Mouse (Mus musculus) macrophage (primary cell): ENCODE results near the gene Iqcj. TPM values are rescaled to one million over a fixed set of nuclear protein-coding genes. Genes with fewer than 3 reads are reported as not detected.

ENCODE experiments used
- H3K27ac ChIP-seq: fragments of 350-480 bp; formaldehyde crosslinking; 2 replicates; pipeline ENCODE4 v1.9.0; 2021
- H3K36me3 ChIP-seq: fragments of 350-480 bp; formaldehyde crosslinking; 2 replicates; pipeline ENCODE4 v1.9.0; 2021; ENCODE audit errors: inconsistent target
- H3K4me3 ChIP-seq: fragments of 350-480 bp; formaldehyde crosslinking; 2 replicates; pipeline ENCODE4 v1.9.0; 2021; ENCODE audit errors: inconsistent target
- H3K79me2 ChIP-seq: fragments of 350-480 bp; formaldehyde crosslinking; 2 replicates; pipeline ENCODE4 v1.9.0; 2021; ENCODE audit errors: inconsistent target
- WGBS: methylation state at CpG from one replicate; pipeline ENCODE4 v1.1.7; 2026; ENCODE audit warnings: inconsistent platforms; ENCODE audit not compliant: missing documents; 5-methylcytosine and 5-hydroxymethylcytosine counted together
- polyA plus RNA-seq: library from polyadenylated mRNA; stranded (reverse); fragments of 250-400 nt; gene quantifications from 3 replicates; pipeline ENCODE4 v1.2.4, GENCODE M21; 2018; ENCODE audit warnings: inconsistent platforms

Gene Iqcj
- polyA plus RNA-seq, 1 experiment from 2014 or later: not detected

- Histone ChIP-seq H3K4me3 (no peak overlapping the region), H3K79me2 (no peaks in the 10 kb centered on the region), H3K36me3 (no peaks in the 10 kb centered on the region), H3K27ac (no peak overlapping the region)
- 90% methylated on average over 2 of the region's 4 CpGs for WGBS
Observed at GRCm38 (mm10) chr3:68002415-68002814, 110.4 kb downstream of the Iqcj start.

GRCm38 (mm10) chr3:68012342-68012741 lies 120.3 kb downstream of the Iqcj start:
- H3K36me3 ChIP-seq: no peaks in the 10 kb centered on the region
- H3K4me3 ChIP-seq: no peak overlapping the region
- H3K79me2 ChIP-seq: no peaks in the 10 kb centered on the region
- no peak overlapping the region for H3K27ac ChIP-seq

- Histone ChIP-seq H3K27ac (no peak overlapping the region), H3K79me2 (no peaks in the 10 kb centered on the region), H3K4me3 (no peak overlapping the region), H3K36me3 (no peaks in the 10 kb centered on the region)
- WGBS: 75% methylated on average over 1 of the region's 1 CpGs
Observed at GRCm38 (mm10) chr3:68015786-68016185, 123.8 kb downstream of the Iqcj start.

- 66% methylated on average over 4 of the region's 4 CpGs for WGBS
- no peaks in the 10 kb centered on the region for H3K79me2 ChIP-seq
- H3K27ac ChIP-seq: no peak overlapping the region
- no peak overlapping the region for H3K4me3 ChIP-seq
- no peaks in the 10 kb centered on the region for H3K36me3 ChIP-seq
Observed at GRCm38 (mm10) chr3:68019401-68019800, 127.4 kb downstream of the Iqcj start.

- no peak overlapping the region for H3K4me3 ChIP-seq
- 68% methylated on average over 3 of the region's 3 CpGs for WGBS
- H3K36me3 ChIP-seq: no peaks in the 10 kb centered on the region
- H3K27ac ChIP-seq: no peak overlapping the region
- H3K79me2 ChIP-seq: no peaks in the 10 kb centered on the region
Observed at GRCm38 (mm10) chr3:68036097-68036496, 144.1 kb downstream of the Iqcj start.

GRCm38 (mm10) chr3:68042951-68043350 lies 150.9 kb downstream of the Iqcj start:
- Histone ChIP-seq H3K27ac (no peak overlapping the region), H3K36me3 (no peaks in the 10 kb centered on the region), H3K4me3 (no peak overlapping the region), H3K79me2 (no peaks in the 10 kb centered on the region)
- WGBS: 92% methylated on average over 2 of the region's 2 CpGs

GRCm38 (mm10) chr3:68045475-68046416 lies 153.7 kb downstream of the Iqcj start:
- Histone ChIP-seq H3K27ac (no peak overlapping the region), H3K36me3 (no peaks in the 10 kb centered on the region), H3K4me3 (no peak overlapping the region), H3K79me2 (no peaks in the 10 kb centered on the region)
- 51% methylated on average over 9 of the region's 9 CpGs for WGBS

- H3K27ac ChIP-seq: no peak overlapping the region
- no peaks in the 10 kb centered on the region for H3K79me2 ChIP-seq
- no peak overlapping the region for H3K4me3 ChIP-seq
- 50% methylated on average over 2 of the region's 2 CpGs for WGBS
- H3K36me3 ChIP-seq: no peaks in the 10 kb centered on the region
Observed at GRCm38 (mm10) chr3:68053538-68053937, 161.5 kb downstream of the Iqcj start.

GRCm38 (mm10) chr3:68055071-68055470 lies 163.1 kb downstream of the Iqcj start:
- H3K4me3 ChIP-seq: no peak overlapping the region

GRCm38 (mm10) chr3:68056373-68057275 lies 164.6 kb downstream of the Iqcj start:
- Histone ChIP-seq H3K27ac (no peak overlapping the region), H3K79me2 (no peaks in the 10 kb centered on the region), H3K4me3 (peak overlapping the region; percentile 35), H3K36me3 (no peaks in the 10 kb centered on the region)
- 48% methylated on average over 23 of the region's 23 CpGs for WGBS

More at GRCm38 (mm10) chr3:68055071-68055470, 163.1 kb downstream of the Iqcj start:
- 63% methylated on average over 13 of the region's 13 CpGs for WGBS
- Histone ChIP-seq H3K27ac (no peak overlapping the region), H3K79me2 (no peaks in the 10 kb centered on the region), H3K36me3 (no peaks in the 10 kb centered on the region)

- WGBS: 50% methylated on average over 2 of the region's 2 CpGs
- Histone ChIP-seq H3K79me2 (no peaks in the 10 kb centered on the region), H3K36me3 (no peaks in the 10 kb centered on the region), H3K27ac (no peak overlapping the region), H3K4me3 (no peak overlapping the region)
Observed at GRCm38 (mm10) chr3:68059162-68059800, 167.3 kb downstream of the Iqcj start.

GRCm38 (mm10) chr3:68064731-68065130 lies 172.7 kb downstream of the Iqcj start, which contains the start of gene Schip1:
Schip1 (plus strand) TSS chr3:68064802.
- WGBS: 43% methylated on average over 12 of the region's 12 CpGs
- Histone ChIP-seq H3K27ac (no peak within 1 kb of the TSS), H3K79me2 (no peaks in the 10 kb centered on the region), H3K4me3 (no peak within 1 kb of the TSS), H3K36me3 (no peaks in the 10 kb centered on the region)

- Histone ChIP-seq H3K4me3 (no peak overlapping the region), H3K27ac (no peak overlapping the region), H3K79me2 (no peaks in the 10 kb centered on the region), H3K36me3 (no peaks in the 10 kb centered on the region)
- WGBS: 76% methylated on average over 9 of the region's 9 CpGs
Observed at GRCm38 (mm10) chr3:68071395-68072386, 179.7 kb downstream of the Iqcj start.
